In genomic region chr1:7533506-7533905, GRCm38 (mm10) we compare ENCODE assay signal across 17 mouse cellular contexts.
"Had no signal": no experiment of that assay in that cellular context is flagged by ENCODE, and none has a peak within 500 bp of the region (broad histone marks: within the 10 kb centered on the region; RNA-seq: fewer than 3 reads in every experiment).

No protein-coding gene starts in this region.

- H3K27ac ChIP-seq: midbrain, embryonic 10.5 days; midbrain, embryonic 12.5 days; neural tube, embryonic 13.5 days; neural tube, embryonic 15.5 days; stomach, embryonic 15.5 days; stomach, postnatal 0 days had no signal

- DNase-seq: lung, adult 18-20 months; lung, embryonic 14.5 days; lung, postnatal 14 days; lung, postnatal 4 days; midbrain, embryonic 14.5 days; retina, postnatal 1 day; right cerebral cortex, adult 18-20 months; thymus, adult 2 months; thymus, postnatal 25 days; thymus, postnatal 4 days had no signal

- H3K9ac ChIP-seq: lung, embryonic 14.5 days; midbrain, embryonic 12.5 days; neural tube, embryonic 13.5 days; neural tube, embryonic 15.5 days; stomach, embryonic 15.5 days had no signal

- H3K9me3 ChIP-seq: midbrain, embryonic 10.5 days; midbrain, embryonic 12.5 days; neural tube, embryonic 13.5 days; neural tube, embryonic 15.5 days; stomach, embryonic 15.5 days had no signal

- H3K36me3 ChIP-seq: midbrain, embryonic 10.5 days; midbrain, embryonic 12.5 days; neural tube, embryonic 13.5 days; neural tube, embryonic 15.5 days; stomach, embryonic 15.5 days had no signal

- H3K4me1 ChIP-seq: midbrain, embryonic 10.5 days; midbrain, embryonic 12.5 days; neural tube, embryonic 13.5 days; neural tube, embryonic 15.5 days; stomach, embryonic 15.5 days had no signal

- H3K4me3 ChIP-seq: midbrain, embryonic 10.5 days; midbrain, embryonic 12.5 days; myocyte; neural tube, embryonic 13.5 days; neural tube, embryonic 15.5 days; stomach, embryonic 15.5 days had no signal
